Mouse (Mus musculus): Measurements from ENCODE around the gene Gata5. TPM values are rescaled to one million over a fixed set of nuclear protein-coding genes. Genes with fewer than 3 reads are reported as not detected.
A peak's percentile ranks its signal among the peaks of the same experiment; 100 is the strongest.

The Gata5 gene
- polyA plus RNA-seq, 1 experiment from 2014 or later, result 5.4 TPM

- H3K4me3 ChIP-seq (ENCODE audit: low read depth, low read length), result no peak overlapping the region
- 61% methylated on average over 5 of the region's 5 CpGs for WGBS
- H3K4me1 ChIP-seq (ENCODE audit: control insufficient read depth, insufficient read depth, low read length), result peaks cover 10% of the 10 kb centered on the region; the same call in 1 of the 2 replicates
- H3K4me2 ChIP-seq (replicated peaks; ENCODE audit: low read depth, low read length), result no peak overlapping the region
- ATAC-seq (ENCODE audit: insufficient number of reproducible peaks, insufficient read depth, low FRiP score, low read depth), result no peak; the same call in 1 of the 2 replicates
- H3K27me3 ChIP-seq (ENCODE audit: control insufficient read depth, insufficient read depth, low read length), result no peaks in the 10 kb centered on the region
- no peaks in the 10 kb centered on the region for H3K36me3 ChIP-seq (ENCODE audit: control insufficient read depth, insufficient read depth, low read length)
- H3K9ac ChIP-seq (replicated peaks; ENCODE audit: low read depth, low read length), result no peak overlapping the region
- 0 out of 2 replicates have a peak overlapping the region, but pooled peaks have one; percentile 44 for H3K27ac ChIP-seq (ENCODE audit: low read length)
- no peaks in the 10 kb centered on the region for H3K9me3 ChIP-seq (ENCODE audit: control insufficient read depth, low read depth, low read length)
Measured at GRCm38 (mm10) chr2:180291566-180291965, 42.9 kb downstream of the Gata5 start.

- peaks cover 10% of the 10 kb centered on the region; the same call in 1 of the 2 replicates for H3K4me1 ChIP-seq (ENCODE audit: control insufficient read depth, insufficient read depth, low read length)
- ATAC-seq (ENCODE audit: insufficient number of reproducible peaks, insufficient read depth, low FRiP score, low read depth), result no peak
- H3K4me2 ChIP-seq (replicated peaks; ENCODE audit: low read depth, low read length), result no peak overlapping the region
- no peaks in the 10 kb centered on the region for H3K27me3 ChIP-seq (ENCODE audit: control insufficient read depth, insufficient read depth, low read length)
- no peaks in the 10 kb centered on the region for H3K9me3 ChIP-seq (ENCODE audit: control insufficient read depth, low read depth, low read length)
- WGBS, result 55% methylated on average over 6 of the region's 6 CpGs
- H3K36me3 ChIP-seq (ENCODE audit: control insufficient read depth, insufficient read depth, low read length), result no peaks in the 10 kb centered on the region
- no peak overlapping the region for H3K9ac ChIP-seq (replicated peaks; ENCODE audit: low read depth, low read length)
- H3K27ac ChIP-seq (ENCODE audit: low read length), result peak overlapping the region; percentile 62; the same call in 1 of the 2 replicates
- no peak overlapping the region for H3K4me3 ChIP-seq (ENCODE audit: low read depth, low read length)
Measured at GRCm38 (mm10) chr2:180290503-180290902, 44.0 kb downstream of the Gata5 start.

- Histone ChIP-seq H3K4me3 (ENCODE audit: low read depth, low read length) (peak within 1 kb of the TSS; percentile 7; the same call in 1 of the 2 replicates), H3K4me1 (ENCODE audit: control insufficient read depth, insufficient read depth, low read length) (peaks cover 10% of the 10 kb centered on the region; the same call in 1 of the 2 replicates), H3K9ac (replicated peaks; ENCODE audit: low read depth, low read length) (0 out of 2 replicates have a peak within 1 kb of the TSS, but pooled peaks have one; percentile 28), H3K4me2 (replicated peaks; ENCODE audit: low read depth, low read length) (peak within 1 kb of the TSS; percentile 35), H3K27me3 (ENCODE audit: control insufficient read depth, insufficient read depth, low read length) (no peaks in the 10 kb centered on the region), H3K36me3 (ENCODE audit: control insufficient read depth, insufficient read depth, low read length) (no peaks in the 10 kb centered on the region), H3K9me3 (ENCODE audit: control insufficient read depth, low read depth, low read length) (no peaks in the 10 kb centered on the region), H3K27ac (ENCODE audit: low read length) (peak within 1 kb of the TSS; percentile 92)
- peak; percentile 78 for ATAC-seq (ENCODE audit: insufficient number of reproducible peaks, insufficient read depth, low FRiP score, low read depth)
- 42% methylated on average over 16 of the region's 16 CpGs for WGBS
Measured at GRCm38 (mm10) chr2:180289440-180290108, 44.9 kb downstream of the Gata5 start, which contains the start of gene Rbbp8nl. Gene Rbbp8nl (minus strand): TSS chr2:180289879.

- Histone ChIP-seq H3K36me3 (ENCODE audit: control insufficient read depth, insufficient read depth, low read length) (no peaks in the 10 kb centered on the region), H3K27me3 (ENCODE audit: control insufficient read depth, insufficient read depth, low read length) (no peaks in the 10 kb centered on the region), H3K27ac (ENCODE audit: low read length) (peak overlapping the region; percentile 92), H3K4me3 (ENCODE audit: low read depth, low read length) (0 out of 2 replicates have a peak overlapping the region, but pooled peaks have one; percentile 7), H3K4me2 (replicated peaks; ENCODE audit: low read depth, low read length) (peak overlapping the region; percentile 35), H3K9ac (replicated peaks; ENCODE audit: low read depth, low read length) (0 out of 2 replicates have a peak overlapping the region, but pooled peaks have one; percentile 28), H3K9me3 (ENCODE audit: control insufficient read depth, low read depth, low read length) (no peaks in the 10 kb centered on the region), H3K4me1 (ENCODE audit: control insufficient read depth, insufficient read depth, low read length) (peaks cover 10% of the 10 kb centered on the region; the same call in 1 of the 2 replicates)
- WGBS, result 33% methylated on average over 11 of the region's 11 CpGs
- peak; percentile 43; the same call in 1 of the 2 replicates for ATAC-seq (ENCODE audit: insufficient number of reproducible peaks, insufficient read depth, low FRiP score, low read depth)
Measured at GRCm38 (mm10) chr2:180288966-180289365, 45.5 kb downstream of the Gata5 start.

- WGBS, result 91% methylated on average over 8 of the region's 8 CpGs
- Histone ChIP-seq H3K36me3 (ENCODE audit: control insufficient read depth, insufficient read depth, low read length) (no peaks in the 10 kb centered on the region), H3K27me3 (ENCODE audit: control insufficient read depth, insufficient read depth, low read length) (no peaks in the 10 kb centered on the region), H3K27ac (ENCODE audit: low read length) (no peak overlapping the region), H3K9me3 (ENCODE audit: control insufficient read depth, low read depth, low read length) (no peaks in the 10 kb centered on the region), H3K4me1 (ENCODE audit: control insufficient read depth, insufficient read depth, low read length) (peaks cover 10% of the 10 kb centered on the region; the same call in 1 of the 2 replicates), H3K4me3 (ENCODE audit: low read depth, low read length) (no peak overlapping the region), H3K9ac (replicated peaks; ENCODE audit: low read depth, low read length) (no peak overlapping the region), H3K4me2 (replicated peaks; ENCODE audit: low read depth, low read length) (no peak overlapping the region)
- no peak for ATAC-seq (ENCODE audit: insufficient number of reproducible peaks, insufficient read depth, low FRiP score, low read depth)
Measured at GRCm38 (mm10) chr2:180279321-180279720, 55.2 kb downstream of the Gata5 start.

GRCm38 (mm10) chr2:180277773-180278320 is 56.7 kb downstream of the Gata5 start:
- peak overlapping the region; percentile 85; the same call in 1 of the 2 replicates for H3K27ac ChIP-seq (ENCODE audit: low read length)
- H3K4me1 ChIP-seq (ENCODE audit: control insufficient read depth, insufficient read depth, low read length), result peaks cover 14% of the 10 kb centered on the region; the same call in 1 of the 2 replicates
- ATAC-seq (ENCODE audit: insufficient number of reproducible peaks, insufficient read depth, low FRiP score, low read depth), result no peak
- H3K4me2 ChIP-seq (replicated peaks; ENCODE audit: low read depth, low read length), result no peak overlapping the region
- H3K27me3 ChIP-seq (ENCODE audit: control insufficient read depth, insufficient read depth, low read length), result no peaks in the 10 kb centered on the region
- H3K36me3 ChIP-seq (ENCODE audit: control insufficient read depth, insufficient read depth, low read length), result no peaks in the 10 kb centered on the region
- H3K9me3 ChIP-seq (ENCODE audit: control insufficient read depth, low read depth, low read length), result no peaks in the 10 kb centered on the region
- 57% methylated on average over 8 of the region's 8 CpGs for WGBS
- H3K4me3 ChIP-seq (ENCODE audit: low read depth, low read length), result no peak overlapping the region
- H3K9ac ChIP-seq (replicated peaks; ENCODE audit: low read depth, low read length), result no peak overlapping the region

- Histone ChIP-seq H3K4me1 (ENCODE audit: control insufficient read depth, insufficient read depth, low read length) (peaks cover 18% of the 10 kb centered on the region; the same call in 1 of the 2 replicates), H3K36me3 (ENCODE audit: control insufficient read depth, insufficient read depth, low read length) (no peaks in the 10 kb centered on the region), H3K9ac (replicated peaks; ENCODE audit: low read depth, low read length) (no peak overlapping the region), H3K9me3 (ENCODE audit: control insufficient read depth, low read depth, low read length) (no peaks in the 10 kb centered on the region), H3K4me3 (ENCODE audit: low read depth, low read length) (no peak overlapping the region), H3K4me2 (replicated peaks; ENCODE audit: low read depth, low read length) (no peak overlapping the region), H3K27me3 (ENCODE audit: control insufficient read depth, insufficient read depth, low read length) (no peaks in the 10 kb centered on the region), H3K27ac (ENCODE audit: low read length) (peak overlapping the region; percentile 85)
- peak; percentile 42 for ATAC-seq (ENCODE audit: insufficient number of reproducible peaks, insufficient read depth, low FRiP score, low read depth)
- WGBS, result 51% methylated on average over 8 of the region's 8 CpGs
Measured at GRCm38 (mm10) chr2:180276851-180277259, 57.6 kb downstream of the Gata5 start.

GRCm38 (mm10) chr2:180276385-180276784 is 58.1 kb downstream of the Gata5 start:
- H3K36me3 ChIP-seq (ENCODE audit: control insufficient read depth, insufficient read depth, low read length), result no peaks in the 10 kb centered on the region
- no peaks in the 10 kb centered on the region for H3K9me3 ChIP-seq (ENCODE audit: control insufficient read depth, low read depth, low read length)
- peak overlapping the region; percentile 85 for H3K27ac ChIP-seq (ENCODE audit: low read length)
- peaks cover 23% of the 10 kb centered on the region; the same call in 1 of the 2 replicates for H3K4me1 ChIP-seq (ENCODE audit: control insufficient read depth, insufficient read depth, low read length)
- ATAC-seq (ENCODE audit: insufficient number of reproducible peaks, insufficient read depth, low FRiP score, low read depth), result no peak
- H3K4me2 ChIP-seq (replicated peaks; ENCODE audit: low read depth, low read length), result peak overlapping the region; percentile 26; the same call in 1 of the 2 replicates
- WGBS, result 47% methylated on average over 4 of the region's 4 CpGs
- no peak overlapping the region for H3K9ac ChIP-seq (replicated peaks; ENCODE audit: low read depth, low read length)
- H3K27me3 ChIP-seq (ENCODE audit: control insufficient read depth, insufficient read depth, low read length), result no peaks in the 10 kb centered on the region
- no peak overlapping the region for H3K4me3 ChIP-seq (ENCODE audit: low read depth, low read length)

Measured in stomach, embryonic 14.5 days (tissue).